Mouse (Mus musculus): ENCODE measurements around the gene Sorcs2. TPM values are rescaled to one million over a fixed set of nuclear protein-coding genes. Genes with fewer than 3 reads are reported as not detected.

Gene Sorcs2
- total RNA-seq, 2 experiments from 2014 or later: 0.94 to 2.3 TPM

DNA sequence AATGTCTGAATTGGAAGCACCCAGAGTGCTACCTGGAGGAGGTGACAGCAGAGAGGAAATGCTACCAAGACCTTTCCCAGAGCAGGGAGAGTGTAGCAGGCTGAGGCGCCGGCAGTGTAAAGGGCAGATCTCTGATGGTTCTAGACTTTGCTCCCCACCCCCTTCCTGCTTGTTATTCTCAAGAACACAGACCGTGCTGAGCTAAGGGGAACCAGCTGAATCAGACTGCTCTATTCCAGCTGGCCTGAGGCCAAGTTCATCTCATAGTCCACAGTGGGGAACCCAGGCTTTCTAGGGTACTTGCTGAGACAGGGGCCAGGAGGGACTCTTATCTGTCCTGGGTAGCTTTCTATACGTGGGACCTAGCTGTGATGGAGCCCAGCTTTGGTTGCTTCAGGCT, 298.3 kb downstream of the Sorcs2 start:
- no peak for TF ChIP-seq CTCF (IDR thresholded peaks at IDR 0.05)
- peak; percentile 34 for DNase-seq
- no peak overlapping the region for H3K4me3 ChIP-seq
- no peak overlapping the region for H3K27ac ChIP-seq
- intact Hi-C loops (cut with DNase I): loop anchor here (5.0 kb wide), 1 partner anchor 67 kb away; no protein-coding TSS in a partner anchor

GRCm38 (mm10) chr5:36096046-36096445, 301.9 kb downstream of the Sorcs2 start:
- Histone ChIP-seq H3K4me3 (no peak overlapping the region), H3K27ac (no peak overlapping the region)
- no peak for TF ChIP-seq CTCF (IDR thresholded peaks at IDR 0.05)
- peak; percentile 37 for DNase-seq
- intact Hi-C loops (cut with DNase I): no loop called here

- DNase-seq: no peak
- TF ChIP-seq CTCF (IDR thresholded peaks at IDR 0.05): no peak
- intact Hi-C loops (cut with DNase I): no loop called here
- Histone ChIP-seq H3K4me3 (no peak overlapping the region), H3K27ac (no peak overlapping the region)
These were observed 307.9 kb downstream of the Sorcs2 start for GRCm38 (mm10) chr5:36090036-36090435.

DNA sequence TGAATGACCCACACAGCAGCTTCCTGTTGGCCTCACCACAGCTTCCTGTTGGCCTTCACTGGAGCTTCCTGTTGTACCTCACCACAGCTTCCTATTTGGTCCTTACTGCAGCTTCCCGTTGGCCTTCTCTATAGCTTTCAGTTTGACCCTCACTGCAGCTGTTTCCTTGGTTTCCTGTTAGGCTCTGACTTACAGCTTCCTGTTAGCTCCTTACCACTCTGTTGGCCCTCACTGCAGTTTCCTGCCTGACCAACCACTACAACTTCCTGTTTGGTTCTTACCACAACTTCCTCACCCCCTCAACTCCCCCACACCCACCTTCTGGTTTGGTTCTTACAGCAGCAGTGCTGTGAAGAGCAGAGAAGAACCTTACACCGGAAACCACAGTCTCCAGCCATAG, 308.7 kb downstream of the Sorcs2 start:
- Histone ChIP-seq H3K4me3 (no peak overlapping the region), H3K27ac (no peak overlapping the region)
- intact Hi-C loops (cut with DNase I): no loop called here
- TF ChIP-seq CTCF (IDR thresholded peaks at IDR 0.05): no peak
- DNase-seq: no peak

DNA sequence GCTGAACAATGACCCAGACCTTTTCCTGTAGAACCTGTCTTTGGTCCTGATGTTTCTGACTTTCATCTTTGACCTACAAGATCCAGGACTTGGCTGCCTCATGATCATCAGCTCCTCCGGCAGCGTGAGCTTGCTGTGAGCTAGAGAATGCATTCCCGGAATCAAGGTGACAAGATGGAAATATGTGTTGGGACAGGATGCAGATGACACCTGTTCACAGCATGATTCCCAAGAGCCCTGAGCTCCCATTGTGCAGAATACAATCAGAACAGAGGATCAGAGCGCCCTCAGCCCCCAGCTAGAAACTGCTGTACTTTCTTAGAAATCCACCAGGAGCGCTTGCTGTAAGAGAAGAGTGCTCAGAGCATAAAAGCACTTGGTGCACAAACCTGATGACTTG, 311.0 kb downstream of the Sorcs2 start:
- Histone ChIP-seq H3K4me3 (no peak overlapping the region), H3K27ac (no peak overlapping the region)
- DNase-seq: no peak
- TF ChIP-seq CTCF (IDR thresholded peaks at IDR 0.05): no peak
- intact Hi-C loops (cut with DNase I): no loop called here

- DNase-seq: peak; percentile 37
- intact Hi-C loops (cut with DNase I): no loop called here
- Histone ChIP-seq H3K27ac (peak overlapping the region; percentile 65; the same call in 1 of the 2 replicates), H3K4me3 (no peak overlapping the region)
- no peak for TF ChIP-seq CTCF (IDR thresholded peaks at IDR 0.05)
These were observed 312.3 kb downstream of the Sorcs2 start for GRCm38 (mm10) chr5:36085621-36086020.

DNA sequence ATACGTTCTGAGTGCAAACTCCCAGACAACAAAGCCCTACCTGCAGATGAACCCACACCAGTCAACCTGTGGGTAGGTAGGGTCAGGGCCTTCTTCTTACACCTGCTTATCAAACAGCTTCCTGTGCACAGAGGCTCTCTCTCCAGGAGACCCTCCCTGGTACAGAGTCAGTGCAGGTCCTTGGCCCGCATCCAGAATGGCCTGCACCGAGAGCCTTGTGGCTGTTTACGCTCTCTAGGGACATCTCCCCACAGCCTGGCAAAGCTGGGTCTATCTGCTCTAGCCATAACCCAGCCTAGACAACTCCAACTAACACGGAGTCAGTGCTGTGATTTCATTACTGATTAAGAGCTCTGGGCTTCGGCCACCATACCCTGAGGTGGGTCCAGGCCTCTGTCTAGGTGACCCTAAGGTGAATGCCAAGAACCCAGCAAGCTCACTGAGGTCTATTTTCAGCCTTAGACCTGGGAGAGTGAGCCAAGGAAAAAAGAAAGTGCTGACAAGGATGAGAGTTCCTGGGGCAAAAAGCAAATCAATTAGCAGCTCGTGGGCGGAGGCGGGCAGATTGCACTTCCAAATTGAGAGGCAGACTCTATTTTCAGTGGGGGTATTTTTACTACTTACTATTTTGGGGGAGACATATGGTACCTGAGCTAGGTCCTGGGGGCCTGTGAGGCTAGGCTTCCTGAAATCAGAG, 313.9 kb downstream of the Sorcs2 start:
- no peak overlapping the region for H3K4me3 ChIP-seq
- peak overlapping the region; percentile 65 for H3K27ac ChIP-seq
- no peak for TF ChIP-seq CTCF (IDR thresholded peaks at IDR 0.05)
- intact Hi-C loops (cut with DNase I): no loop called here
- DNase-seq: peak; percentile 27

DNA sequence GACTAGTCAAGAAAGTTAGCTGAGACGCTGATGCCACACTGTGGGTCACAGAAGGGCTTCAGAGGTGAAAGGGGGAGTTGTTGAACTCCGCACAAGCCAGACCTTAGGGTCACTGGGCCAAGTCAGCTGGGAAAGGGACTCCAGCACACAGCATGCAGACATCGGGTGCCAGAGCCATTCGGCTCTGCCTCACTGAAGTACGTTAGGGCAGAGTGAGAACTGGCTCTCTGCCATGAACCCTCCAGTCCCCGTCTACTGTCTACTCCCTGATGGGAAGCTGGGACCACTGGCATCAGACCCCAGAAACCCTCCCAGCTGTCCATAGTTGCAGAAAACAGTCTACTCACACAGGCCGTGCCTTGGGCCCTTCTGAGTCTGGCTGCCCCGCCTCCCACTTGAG, 316.9 kb downstream of the Sorcs2 start:
- peak; percentile 15 for DNase-seq
- no peak overlapping the region for H3K27ac ChIP-seq
- no peak overlapping the region for H3K4me3 ChIP-seq
- no peak for TF ChIP-seq CTCF (IDR thresholded peaks at IDR 0.05)
- intact Hi-C loops (cut with DNase I): no loop called here

GRCm38 (mm10) chr5:36075172-36076074, 322.5 kb downstream of the Sorcs2 start:
- intact Hi-C loops (cut with DNase I): no loop called here
- no peak overlapping the region for H3K4me3 ChIP-seq
- TF ChIP-seq CTCF (IDR thresholded peaks at IDR 0.05): no peak
- peak overlapping the region; percentile 46 for H3K27ac ChIP-seq
- peak; percentile 68 for DNase-seq

- no peak overlapping the region; the same call in 1 of the 2 replicates for H3K27ac ChIP-seq
- DNase-seq: peak; percentile 29
- no peak overlapping the region for H3K4me3 ChIP-seq
- TF ChIP-seq CTCF (IDR thresholded peaks at IDR 0.05): no peak
- intact Hi-C loops (cut with DNase I): no loop called here
These were observed 328.2 kb downstream of the Sorcs2 start for GRCm38 (mm10) chr5:36069503-36070360.

DNA sequence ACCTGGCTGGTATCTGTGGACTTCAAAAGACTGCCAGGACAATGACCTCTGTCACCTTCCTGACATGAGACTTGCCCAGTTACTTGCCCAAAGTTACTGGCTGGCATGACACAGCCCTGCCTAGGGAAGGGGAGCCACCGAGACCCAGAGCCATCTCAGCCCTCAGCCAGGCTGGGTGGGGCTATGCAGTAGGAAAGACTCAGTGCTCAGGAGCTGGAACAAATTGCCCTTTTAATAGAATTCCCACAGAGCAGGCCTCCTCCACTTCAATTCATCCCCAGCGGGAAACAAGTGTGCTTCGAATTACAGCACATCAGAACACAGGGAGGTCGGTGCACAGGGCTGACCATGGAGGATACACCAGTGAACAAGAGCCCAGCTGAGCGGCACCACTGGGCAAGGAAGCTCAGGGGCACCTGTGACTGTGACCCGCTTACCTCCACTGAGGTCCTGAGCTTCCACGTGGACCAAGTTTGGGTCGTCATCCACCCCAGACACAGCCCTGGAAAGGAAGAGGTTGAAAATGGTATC, 330.2 kb downstream of the Sorcs2 start:
- DNase-seq: peak; percentile 5
- H3K4me3 ChIP-seq: no peak overlapping the region
- no peak overlapping the region for H3K27ac ChIP-seq
- TF ChIP-seq CTCF (IDR thresholded peaks at IDR 0.05): no peak
- intact Hi-C loops (cut with DNase I): no loop called here

DNA sequence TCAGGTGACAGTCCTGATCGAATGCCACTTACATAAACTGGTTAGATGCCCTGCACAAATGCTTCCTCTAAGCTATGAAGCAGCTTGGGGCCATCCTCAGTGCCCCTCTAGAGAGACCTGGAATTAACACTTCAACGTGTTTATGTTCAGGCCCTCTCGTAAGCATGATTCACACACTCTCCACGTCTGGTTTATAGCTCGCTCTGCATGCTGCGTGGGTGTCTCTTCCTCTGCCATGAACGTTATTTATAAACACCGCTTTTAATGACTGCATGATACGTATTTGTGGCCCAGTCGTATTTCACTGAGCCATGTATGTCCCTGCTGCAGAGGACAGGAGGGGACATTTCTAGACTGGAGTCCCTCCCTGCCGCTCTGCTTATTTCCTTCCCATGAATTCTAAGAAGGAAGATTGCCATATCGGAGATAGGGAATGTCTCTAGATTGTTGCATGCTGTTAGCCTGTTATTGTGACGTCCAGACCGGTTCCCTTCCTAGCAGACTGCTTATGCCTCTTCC, 340.1 kb downstream of the Sorcs2 start:
- Histone ChIP-seq H3K4me3 (no peak overlapping the region), H3K27ac (no peak overlapping the region)
- intact Hi-C loops (cut with DNase I): no loop called here
- TF ChIP-seq CTCF (IDR thresholded peaks at IDR 0.05): no peak
- DNase-seq: no peak
